Mouse (Mus musculus): ENCODE results near the gene Hmg20b.

Hmg20b gene

DNA sequence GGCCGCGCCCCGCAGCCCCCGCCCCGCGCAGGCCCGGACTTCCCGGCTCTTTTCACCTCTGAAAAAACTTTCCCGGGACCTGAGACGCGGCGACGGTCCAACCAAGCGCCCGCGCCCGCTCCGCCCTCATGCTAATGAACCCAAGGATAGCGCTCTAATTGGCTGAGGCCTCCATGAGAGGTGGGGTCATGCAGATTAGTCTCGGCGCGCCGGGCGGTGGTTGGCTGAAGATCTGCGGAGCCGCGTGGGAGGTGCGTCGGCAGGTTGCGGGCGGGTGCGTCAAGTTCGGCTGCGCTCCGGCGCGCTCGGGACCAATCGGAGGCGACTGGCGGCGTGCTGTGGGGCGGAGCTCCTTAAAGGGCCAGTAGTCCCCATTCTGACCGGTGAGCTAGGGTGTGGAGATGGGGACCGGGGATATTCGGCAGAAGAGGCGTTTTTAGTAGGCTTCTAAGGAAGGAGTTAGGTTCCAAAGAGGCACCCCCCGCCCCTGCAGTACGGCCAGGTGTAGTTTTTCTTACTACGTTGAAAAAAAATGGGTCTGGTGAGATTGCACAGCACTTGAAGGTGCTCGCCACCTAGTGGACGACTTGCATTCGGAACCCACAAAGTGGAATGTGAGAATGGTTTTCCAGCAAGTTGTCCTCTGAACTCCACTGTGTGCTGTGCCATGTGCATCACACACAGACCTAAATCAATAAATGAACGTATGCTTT lies at the start of gene Hmg20b:
Hmg20b (minus strand) TSS at position 130 of the 713 bp plus-strand sequence.
- DNase-seq (ENCODE audit: low spot score in 2 of 2), result peak; percentile 100

DNA sequence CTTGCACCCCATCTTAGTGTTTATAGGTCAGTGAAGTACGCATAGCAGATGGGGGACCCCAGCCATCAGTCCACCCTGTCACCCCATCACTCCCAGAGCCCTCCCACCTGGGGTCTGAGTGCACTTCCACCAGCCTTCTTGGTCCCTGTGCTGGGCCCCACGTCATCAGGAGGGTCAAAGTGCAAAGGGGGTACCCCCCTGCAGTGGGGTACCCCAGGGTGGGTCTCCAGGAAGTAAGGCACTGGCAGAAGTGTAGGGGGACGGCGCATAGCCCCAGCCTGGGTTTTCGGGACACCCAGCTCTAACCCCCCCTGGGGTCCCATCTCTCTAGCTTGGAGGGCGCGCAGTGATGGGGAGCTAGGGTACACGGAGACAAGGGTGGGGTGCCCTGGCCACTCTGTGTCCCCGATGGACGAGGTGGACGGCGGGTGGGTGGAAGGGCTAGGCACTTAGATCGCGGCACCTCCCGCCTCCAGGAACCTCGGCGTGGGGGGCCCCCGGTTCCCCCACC lies 49.6 kb upstream of the Hmg20b start:
- DNase-seq (ENCODE audit: low spot score in 2 of 2), result no peak

DNA sequence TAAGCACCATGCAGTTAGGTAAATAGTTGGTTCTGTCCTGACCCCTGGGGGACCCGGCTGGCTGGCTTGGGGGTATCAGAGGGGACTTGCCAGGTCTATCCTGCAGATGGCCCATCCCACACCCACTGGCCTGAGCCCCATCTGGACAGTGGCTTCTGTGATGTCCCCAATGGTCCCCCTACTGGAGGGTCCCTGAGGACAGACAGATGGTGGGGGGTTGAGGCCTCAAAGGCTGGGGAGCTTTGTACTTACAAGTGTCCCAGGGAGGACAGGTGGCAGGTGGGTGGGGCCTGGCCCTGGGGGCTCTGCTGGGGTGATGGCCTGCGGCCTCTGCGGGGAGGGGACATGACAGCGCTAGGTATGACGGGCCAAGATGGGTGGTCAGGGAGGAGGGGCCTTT lies 49.0 kb upstream of the Hmg20b start:
- no peak for DNase-seq (ENCODE audit: low spot score in 2 of 2)

DNA sequence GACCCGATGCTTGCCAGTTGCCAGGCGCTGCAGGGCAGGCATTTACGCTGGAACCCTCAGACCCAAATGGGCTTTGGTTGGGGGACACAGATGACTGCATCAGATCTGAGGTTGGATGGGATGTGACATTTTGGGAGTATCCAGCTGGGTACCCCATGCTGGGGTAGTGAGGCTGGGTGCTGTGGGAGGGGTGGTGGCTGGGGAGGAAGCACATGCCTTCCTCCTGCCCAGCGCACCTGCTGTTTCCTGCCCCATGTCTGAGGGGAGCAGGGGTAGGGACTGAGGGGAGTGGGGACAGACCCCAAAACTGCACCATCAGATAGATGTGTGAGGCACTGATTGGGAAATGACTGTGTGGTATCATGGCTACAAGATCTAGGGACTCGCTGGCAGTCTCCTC lies 46.5 kb upstream of the Hmg20b start:
- DNase-seq (ENCODE audit: low spot score in 2 of 2), result no peak

DNA sequence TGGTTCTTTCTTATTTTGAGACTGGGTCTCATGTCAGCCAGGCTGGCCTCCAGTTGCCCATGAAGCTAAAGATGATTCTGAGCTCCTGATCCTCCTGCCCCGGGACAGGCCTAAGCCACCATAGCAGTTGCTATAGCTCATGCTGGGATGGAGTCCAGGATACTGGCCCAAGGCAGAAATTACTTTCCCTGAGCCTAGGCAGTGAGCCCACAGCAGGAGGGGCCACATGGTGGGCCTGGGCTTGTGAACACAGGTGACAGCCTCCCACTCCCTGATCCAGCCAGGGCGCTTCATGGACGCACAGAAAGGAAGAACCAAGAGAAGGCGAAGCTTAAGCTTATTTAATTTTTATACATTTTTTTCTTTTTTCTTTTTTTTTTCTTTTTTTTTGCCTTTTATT lies 45.6 kb upstream of the Hmg20b start:
- no peak for DNase-seq (ENCODE audit: low spot score in 2 of 2)

DNA sequence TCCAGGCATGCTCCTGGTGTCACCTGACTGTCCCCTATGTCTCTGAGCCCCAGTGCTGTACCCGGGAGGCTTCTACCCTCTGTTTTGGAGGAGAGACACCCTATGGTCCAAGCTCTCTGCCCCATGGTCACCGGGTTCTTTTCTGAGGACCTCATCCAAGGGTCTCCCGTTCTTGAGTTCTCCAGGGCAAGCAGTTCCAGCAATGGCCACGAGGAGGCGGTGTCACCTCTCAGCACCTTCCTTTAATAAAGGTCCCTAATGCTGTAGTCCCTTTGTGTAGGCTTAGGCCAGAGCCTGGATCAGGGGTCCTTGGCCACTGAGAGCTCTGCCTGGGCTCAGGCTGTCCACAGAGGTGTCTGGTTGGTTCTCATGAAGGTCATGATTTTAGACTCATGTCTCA lies 44.8 kb upstream of the Hmg20b start:
- DNase-seq (ENCODE audit: low spot score in 2 of 2), result peak in 1 of 2 experiments; percentile 75

DNA sequence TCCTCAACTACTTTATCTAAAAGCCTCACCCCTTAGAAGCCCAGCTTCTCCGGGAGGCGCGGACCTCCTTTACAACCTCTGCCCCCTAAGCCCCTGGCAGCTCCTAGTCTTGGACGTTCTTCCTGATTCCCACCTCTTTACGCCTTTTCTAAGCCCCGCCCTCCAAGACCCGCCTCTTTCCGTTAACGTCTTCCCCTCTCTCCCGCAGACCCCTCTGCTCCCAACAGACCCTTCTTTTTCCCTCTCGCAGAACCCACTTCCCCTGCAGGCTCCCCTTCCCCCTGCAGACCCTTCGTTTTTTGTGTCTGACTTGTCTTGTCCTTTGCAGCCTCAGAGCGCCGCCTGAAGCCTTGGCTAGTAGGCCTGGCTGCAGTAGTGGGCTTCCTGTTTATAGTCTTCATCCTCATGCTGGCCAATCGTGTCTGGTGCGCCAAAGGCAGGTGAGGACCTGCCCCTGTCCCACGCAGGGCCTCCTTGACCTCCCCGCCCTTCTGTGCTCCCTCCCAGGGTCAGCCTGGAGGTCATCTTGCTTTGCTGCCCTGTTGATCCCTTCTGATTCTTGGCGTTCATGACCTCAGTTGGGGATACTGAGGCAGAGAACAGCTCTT lies 43.3 kb upstream of the Hmg20b start:
- no peak for DNase-seq (ENCODE audit: low spot score in 2 of 2)

DNA sequence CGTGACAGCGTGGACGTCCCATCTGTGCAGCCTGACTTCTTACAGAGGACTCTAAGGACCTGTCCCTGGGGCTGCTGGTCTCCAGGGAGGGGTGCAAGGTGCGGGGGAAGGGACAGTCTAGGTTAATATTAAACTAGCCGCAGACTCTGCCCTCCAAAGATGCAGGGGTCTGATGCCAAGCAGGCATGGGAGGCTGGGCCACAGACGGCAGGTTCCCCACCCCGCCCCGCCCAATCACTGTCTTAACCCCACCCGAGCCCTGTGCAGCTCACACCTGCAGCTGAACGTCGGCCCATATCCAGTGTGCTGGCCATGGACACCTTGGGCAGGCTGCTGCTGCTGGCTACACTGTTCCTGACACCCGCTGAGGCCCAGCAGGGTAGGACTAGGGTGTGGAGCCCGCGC lies 42.5 kb upstream of the Hmg20b start, which contains the start of gene Smim24:
Smim24 (plus strand) TSS at position 271 of the 405 bp plus-strand sequence.
- no peak for DNase-seq (ENCODE audit: low spot score in 2 of 2)

DNA sequence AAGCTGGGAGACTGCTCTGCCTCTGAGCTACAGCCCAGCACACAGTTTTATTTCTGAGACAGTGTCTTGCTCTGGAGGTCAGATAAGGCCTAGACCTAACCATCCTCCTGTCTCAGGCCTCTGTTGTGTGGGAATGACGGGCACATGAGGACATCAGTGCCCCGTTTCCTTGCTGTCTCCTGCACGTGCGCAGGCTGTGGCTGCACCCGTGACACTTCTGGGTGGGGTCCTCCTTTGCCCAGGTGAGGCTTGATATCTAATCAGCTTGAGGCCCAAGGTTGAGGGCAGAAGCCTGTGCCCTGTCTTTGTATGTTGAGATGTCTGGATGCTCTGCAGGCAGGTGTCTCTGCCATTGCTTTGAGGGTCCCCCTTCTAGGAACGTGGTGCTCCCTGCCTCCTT lies 42.0 kb upstream of the Hmg20b start:
- DNase-seq (ENCODE audit: low spot score in 2 of 2), result no peak

DNA sequence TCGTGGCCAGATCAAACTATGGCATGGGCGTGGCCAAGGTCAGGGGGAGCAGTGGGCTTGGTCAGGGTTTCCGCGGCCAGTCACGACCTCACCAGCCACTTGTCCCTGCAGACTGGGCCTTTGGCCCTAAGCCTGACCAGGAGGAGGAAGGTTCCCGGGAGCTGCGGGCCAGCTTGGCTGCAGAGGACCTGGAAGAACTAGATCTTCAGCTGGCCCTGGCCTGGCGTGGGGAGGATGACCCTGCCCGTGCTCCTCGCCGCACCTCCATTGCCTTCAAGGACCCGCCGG lies 40.3 kb upstream of the Hmg20b start:
- no peak for DNase-seq (ENCODE audit: low spot score in 2 of 2)

DNA sequence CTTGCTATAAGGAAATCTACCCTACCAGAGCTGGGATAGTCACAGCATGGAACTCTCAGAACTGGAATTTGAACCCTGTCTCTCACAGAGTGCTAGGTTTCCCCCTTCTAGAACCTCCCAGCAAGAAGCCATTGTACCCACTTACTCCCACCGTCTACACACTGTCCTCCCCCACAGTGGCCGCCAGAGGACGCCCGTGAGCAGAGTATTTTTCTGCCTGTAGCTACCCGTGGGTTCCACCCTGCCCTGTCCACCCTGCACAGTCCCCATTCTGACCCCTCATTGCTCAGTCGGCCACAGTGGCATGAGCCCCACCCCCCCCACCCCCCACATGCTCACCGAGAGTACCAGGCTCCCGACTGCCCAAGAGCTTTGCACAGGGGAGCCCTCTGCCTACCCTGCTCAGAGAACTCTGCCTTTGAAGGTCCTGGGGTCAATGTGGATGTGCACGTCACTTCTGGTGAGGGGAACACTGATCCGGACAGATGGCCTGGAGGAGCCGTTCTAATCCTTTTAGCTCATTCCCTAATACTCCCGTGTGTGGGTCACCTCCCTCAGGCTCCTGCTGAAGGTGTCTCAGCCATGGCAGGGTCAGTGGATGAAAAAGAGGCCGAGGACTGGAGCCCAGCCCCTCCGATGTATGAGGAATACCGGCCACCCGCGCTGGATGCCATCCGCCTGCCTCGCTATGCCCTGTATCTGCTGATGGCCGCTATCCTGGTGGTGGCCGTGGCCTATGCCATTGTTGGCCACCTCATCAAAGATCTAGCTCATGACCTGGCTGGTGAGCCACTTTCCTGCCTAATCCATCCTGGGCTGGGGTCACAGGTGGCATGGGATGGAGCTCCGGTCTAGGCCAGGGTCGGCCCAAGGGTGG lies 39.8 kb upstream of the Hmg20b start:
- DNase-seq (ENCODE audit: low spot score in 2 of 2), result peak in 1 of 2 experiments; percentile 85

DNA sequence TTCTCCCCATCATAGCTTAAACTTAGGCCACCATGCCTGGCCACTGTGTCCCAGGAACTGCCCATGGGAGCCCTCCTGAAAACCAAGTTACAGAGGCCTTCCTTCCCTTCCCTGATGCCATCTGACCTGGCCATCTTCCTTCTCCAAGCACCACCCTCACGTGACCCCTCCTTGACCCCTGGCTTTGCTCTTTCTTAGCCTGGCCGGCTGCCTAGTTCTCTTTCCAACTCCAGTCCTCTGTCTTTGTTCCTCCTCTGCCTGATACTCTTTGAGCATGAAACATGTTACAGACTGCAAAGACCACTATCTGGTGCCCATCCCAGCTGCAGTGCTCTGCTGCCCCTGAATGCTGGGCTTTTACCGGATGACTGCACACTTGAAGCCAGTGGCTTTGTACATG lies 39.1 kb upstream of the Hmg20b start:
- DNase-seq (ENCODE audit: low spot score in 2 of 2), result no peak

DNA sequence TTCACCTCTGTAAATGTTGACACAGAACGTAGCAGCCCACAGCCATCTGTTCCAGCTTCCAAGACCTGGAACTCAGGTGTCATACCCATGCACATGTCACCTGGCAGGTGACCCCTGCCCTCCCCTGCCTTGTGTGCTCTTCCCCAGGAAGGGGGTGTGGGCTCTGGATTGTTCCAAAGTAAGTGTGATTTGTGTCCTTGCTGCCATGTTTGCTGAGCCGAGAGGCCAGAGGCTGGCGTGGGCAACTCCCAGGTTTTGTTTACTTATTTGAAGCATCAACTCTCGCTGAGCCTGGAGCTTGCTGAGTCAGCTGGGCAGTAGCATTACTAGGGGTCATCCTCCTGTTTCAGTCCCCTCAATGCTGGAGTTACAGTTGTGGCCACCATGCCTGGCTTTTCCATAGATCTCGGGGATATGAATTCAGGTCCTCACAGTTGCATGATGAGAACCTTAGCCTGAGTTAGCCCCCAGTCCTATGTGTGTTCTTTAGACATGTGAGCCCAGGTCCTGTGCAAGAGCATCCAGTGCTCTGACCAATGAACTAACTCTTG lies 38.3 kb upstream of the Hmg20b start, which contains the start of gene Gm48552:
Gm48552 (plus strand) TSS at position 501 of the 551 bp plus-strand sequence.
- no peak for DNase-seq (ENCODE audit: low spot score in 2 of 2)

DNA sequence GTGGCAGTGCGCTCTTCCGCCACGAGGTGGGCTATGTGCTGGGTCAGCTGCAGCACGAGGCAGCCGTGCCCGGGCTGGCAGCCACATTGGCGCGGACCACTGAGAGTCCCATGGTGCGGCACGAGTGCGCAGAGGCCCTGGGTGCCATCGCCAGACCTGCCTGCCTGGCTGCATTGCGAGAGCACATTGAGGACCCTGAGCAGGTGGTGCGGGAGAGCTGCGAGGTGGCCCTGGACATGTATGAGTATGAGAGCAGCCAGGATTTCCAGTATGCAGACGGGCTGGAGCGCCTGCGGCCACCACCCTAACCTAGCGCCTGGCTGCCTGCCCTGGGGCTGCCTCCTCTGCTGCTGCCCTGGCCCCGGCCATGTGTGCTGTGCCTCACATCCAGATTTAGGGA lies 37.4 kb upstream of the Hmg20b start:
- no peak for DNase-seq (ENCODE audit: low spot score in 2 of 2)

DNA sequence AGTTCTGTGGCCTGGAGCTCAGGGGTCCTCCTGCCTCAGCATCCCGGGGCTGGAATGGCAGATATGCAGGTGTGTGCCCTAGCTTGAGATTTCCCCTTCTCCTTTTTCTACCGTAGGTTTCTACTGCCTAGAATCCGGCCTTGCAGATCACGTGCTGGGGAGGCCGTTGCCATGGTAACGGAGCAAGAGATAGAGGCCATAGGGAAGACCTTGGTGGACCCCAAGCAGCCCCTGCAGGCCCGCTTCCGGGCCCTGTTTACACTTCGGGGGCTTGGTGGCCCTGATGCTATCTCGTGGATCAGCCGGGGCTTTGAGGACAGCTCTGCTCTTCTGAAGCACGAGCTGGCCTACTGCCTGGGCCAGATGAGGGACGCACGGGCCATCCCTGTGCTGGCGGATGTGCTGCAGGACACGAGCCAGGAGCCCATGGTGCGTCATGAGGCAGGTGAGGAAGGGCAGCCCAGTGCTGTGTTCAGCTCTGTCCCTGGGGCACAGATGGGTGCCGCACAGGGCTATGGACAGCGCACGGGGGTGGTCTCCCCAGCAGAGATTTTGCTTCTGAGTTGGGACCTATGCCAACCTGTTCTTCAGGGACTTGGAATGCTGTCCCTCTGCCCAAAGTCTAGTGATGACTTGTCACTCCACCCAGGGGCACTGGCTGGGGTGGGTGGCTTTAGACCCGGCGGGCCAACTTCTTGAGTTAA lies 35.5 kb upstream of the Hmg20b start:
- peak in 1 of 2 experiments; percentile 49 for DNase-seq (ENCODE audit: low spot score in 2 of 2)

DNA sequence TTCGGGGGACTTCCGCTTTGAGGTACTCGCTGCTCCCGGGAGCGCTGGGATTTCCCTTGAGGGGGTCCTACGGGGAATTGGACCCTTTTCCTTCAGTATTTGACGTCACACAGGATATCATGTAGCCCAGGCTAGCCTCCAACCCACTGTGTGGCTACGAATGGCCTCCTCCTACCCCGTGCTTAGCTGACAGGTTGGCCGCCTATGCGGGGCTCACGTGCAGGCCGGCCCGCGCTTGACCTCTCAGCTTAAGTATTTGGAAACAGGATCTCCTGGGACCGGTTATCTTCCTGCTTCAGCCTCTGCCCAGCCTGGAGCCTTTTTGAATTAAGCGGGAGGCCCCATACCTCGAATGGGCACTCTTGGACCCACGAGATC lies 34.3 kb upstream of the Hmg20b start:
- no peak for DNase-seq (ENCODE audit: low spot score in 2 of 2)

DNA sequence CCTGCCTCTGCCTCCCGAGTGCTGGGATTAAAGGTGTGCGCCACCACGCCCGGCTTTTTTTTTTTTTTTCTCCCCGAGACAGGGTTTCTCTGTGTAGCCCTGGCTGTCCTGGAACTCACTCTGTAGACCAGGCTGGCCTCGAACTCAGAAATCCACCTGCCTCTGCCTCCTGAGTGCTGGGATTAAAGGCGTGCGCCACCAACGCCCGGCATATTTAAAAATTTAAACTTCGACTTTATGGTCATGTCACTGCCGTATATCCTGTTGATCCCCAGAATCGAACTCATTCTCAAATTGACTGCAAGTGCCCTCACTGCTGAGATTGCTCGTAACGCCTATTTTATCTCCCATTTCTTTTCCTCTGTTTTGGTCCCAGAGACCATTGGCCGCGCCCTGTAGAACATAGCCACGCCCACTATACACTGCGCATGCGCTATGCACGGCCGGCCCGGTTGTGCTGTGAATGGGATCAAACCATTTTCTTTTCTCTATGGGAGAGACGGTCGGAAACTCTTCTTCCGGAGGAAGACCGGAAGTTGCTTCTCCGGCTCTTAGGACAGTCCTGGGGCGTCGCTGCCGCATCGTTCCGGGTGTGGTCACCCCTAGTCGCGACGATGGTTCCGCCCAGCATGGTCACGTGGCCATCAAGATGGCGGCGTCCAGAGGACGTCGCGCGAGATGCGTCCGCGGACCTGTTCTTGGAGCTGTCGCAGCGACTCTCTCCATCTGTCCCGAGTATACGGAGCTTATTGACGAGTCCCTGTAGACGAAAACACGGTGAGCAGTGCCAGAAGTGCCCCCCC lies 33.7 kb upstream of the Hmg20b start, which contains the start of the genes Dohh and Gm48551:
Dohh (plus strand) TSS at position 627 of the 803 bp plus-strand sequence.
Gm48551 (plus strand) TSS at position 665 of the 803 bp plus-strand sequence.
- DNase-seq (ENCODE audit: low spot score in 2 of 2), result peak; percentile 99

DNA sequence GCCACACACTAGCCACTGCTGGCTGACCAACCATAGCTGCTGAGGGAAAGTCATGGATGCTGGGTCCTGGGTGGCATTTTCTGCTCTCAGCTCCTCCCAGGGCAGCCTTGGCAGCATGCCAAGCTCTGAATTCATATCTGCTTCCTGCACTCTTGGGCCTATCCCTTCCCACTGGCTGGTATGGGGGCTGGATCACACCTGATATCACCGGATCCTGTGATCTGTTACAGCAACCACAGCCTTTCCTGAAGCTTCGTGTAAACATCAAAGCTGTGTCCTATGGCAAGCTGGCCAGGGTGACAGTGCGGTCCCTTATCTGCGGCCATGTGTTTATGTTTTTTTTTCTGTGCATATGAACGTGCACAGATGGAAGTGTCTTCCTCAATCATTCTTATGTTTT lies 31.8 kb upstream of the Hmg20b start:
- no peak for DNase-seq (ENCODE audit: low spot score in 2 of 2)

DNA sequence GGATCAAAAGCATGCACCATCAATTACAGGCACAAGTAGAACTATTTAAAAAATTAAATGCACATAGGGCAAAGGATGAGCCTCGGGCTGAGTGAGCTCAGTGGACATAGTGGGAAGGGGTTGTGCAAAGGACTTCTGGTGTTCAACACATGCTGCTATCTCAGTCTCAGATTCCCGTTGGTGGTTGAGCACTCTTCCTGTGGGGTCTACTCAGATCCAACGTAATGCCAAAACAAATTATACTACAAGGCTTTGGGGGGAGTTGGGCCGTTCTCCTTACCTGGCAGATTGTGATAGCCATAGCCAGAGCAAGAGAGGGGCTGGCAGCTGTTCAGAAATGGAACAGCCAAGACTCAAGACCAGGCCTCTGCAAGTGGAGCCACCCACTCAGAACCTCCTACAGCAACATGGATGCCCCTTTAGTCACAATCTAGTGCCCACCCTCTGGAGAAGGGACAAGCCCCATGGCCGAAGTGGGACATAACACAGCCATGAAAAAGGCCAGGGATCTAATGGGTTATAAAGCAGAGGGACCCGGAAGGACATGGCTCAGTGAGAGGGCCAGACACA lies 29.6 kb upstream of the Hmg20b start:
- DNase-seq (ENCODE audit: low spot score in 2 of 2), result no peak

DNA sequence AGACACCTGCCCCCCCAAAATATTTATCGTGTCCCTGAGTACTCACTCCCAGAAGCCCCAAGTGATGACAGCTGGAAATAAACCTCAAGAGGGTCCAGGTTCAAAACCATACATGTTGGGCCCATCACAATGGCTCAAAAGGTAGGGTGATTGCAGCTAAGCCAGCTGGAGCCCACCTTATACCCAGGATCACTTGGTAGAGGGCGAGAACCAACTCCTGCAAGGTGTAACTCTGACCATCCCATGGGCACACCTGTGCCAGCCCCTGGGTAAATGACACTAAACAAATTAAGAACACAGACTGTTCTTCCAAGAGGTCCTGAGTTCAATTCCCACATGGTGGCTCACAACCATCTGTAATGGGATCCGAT lies 28.9 kb upstream of the Hmg20b start:
- DNase-seq (ENCODE audit: low spot score in 2 of 2), result no peak
